Mouse (Mus musculus) megakaryocyte, embryonic 14.5 days (primary cell): ENCODE data around the gene Papola. TPM values are rescaled to one million over a fixed set of nuclear protein-coding genes. Genes with fewer than 3 reads are reported as not detected.
A peak's percentile ranks its signal among the peaks of the same experiment; 100 is the strongest.

Source experiments
- H3K27me3 ChIP-seq: replicated peaks from 2 replicates; pipeline ENCODE3; 2012; ENCODE audit warnings: inconsistent platforms
- H3K36me3 ChIP-seq: replicated peaks from 2 replicates; pipeline ENCODE3; 2012; ENCODE audit warnings: low read length, inconsistent platforms, mixed read lengths
- H3K4me1 ChIP-seq: 2 replicates; pipeline ENCODE4 v1.6.1; 2012; ENCODE audit warnings: inconsistent platforms
- H3K4me3 ChIP-seq: replicated peaks from 2 replicates; pipeline ENCODE3; 2012; ENCODE audit warnings: moderate library complexity, mild to moderate bottlenecking, inconsistent platforms
- H3K9me3 ChIP-seq: 2 replicates; pipeline ENCODE4 v1.6.1; 2012; ENCODE audit warnings: inconsistent platforms
- FLI1 ChIP-seq: IDR thresholded peaks from 2 replicates; pipeline ENCODE4 v1.6.1; 2012; ENCODE audit warnings: low read length, inconsistent platforms, mixed read lengths
- GATA1 ChIP-seq: IDR thresholded peaks from 3 replicates; pipeline ENCODE4 v1.6.1; 2012; ENCODE audit warnings: mixed read lengths, low read length, inconsistent platforms, borderline replicate concordance
- polyA plus RNA-seq: library from polyadenylated mRNA; stranded (reverse); fragments of >175 nt; gene quantifications from 2 replicates; pipeline ENCODE4 v1.2.3, GENCODE M21; 2012; ENCODE audit warnings: low replicate concordance; ENCODE audit not compliant: insufficient read depth

Gene Papola
- polyA plus RNA-seq, 1 experiment, result 73.1 TPM

DNA sequence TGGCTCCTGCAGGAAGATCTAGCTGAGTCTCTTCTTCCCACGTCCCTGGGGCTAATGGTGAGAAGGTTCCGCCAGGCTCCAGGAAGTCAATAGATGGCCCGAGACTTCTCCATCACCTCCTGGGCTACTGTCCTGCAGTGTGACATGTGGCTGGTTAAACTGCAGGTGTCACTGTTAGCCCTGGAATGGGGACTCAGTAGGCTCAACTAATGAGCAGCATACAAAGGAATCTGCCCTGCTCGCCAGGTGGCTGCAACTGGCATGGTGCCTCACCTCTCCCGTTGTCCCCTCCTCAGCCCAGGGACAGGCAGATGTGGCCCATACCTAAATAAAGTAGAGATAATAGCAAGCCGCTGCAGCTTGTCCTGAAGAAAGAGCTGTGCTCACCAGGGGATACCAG lies 70.1 kb downstream of the Papola start:
- TF ChIP-seq GATA1, result no peak
- no peak for TF ChIP-seq FLI1
- Histone ChIP-seq H3K4me1 (peaks cover 5% of the 10 kb centered on the region; the same call in 1 of the 2 replicates), H3K9me3 (no peaks in the 10 kb centered on the region), H3K36me3 (no peaks in the 10 kb centered on the region), H3K27me3 (peaks cover 8% of the 10 kb centered on the region), H3K4me3 (no peak overlapping the region)

- Histone ChIP-seq H3K4me1 (peaks cover 4% of the 10 kb centered on the region; the same call in 1 of the 2 replicates), H3K4me3 (no peak overlapping the region), H3K9me3 (peaks cover 15% of the 10 kb centered on the region), H3K36me3 (no peaks in the 10 kb centered on the region), H3K27me3 (peaks cover 13% of the 10 kb centered on the region)
- no peak for TF ChIP-seq GATA1
- no peak for TF ChIP-seq FLI1
Measured at GRCm38 (mm10) chr12:105857902-105858640, 73.6 kb downstream of the Papola start.

DNA sequence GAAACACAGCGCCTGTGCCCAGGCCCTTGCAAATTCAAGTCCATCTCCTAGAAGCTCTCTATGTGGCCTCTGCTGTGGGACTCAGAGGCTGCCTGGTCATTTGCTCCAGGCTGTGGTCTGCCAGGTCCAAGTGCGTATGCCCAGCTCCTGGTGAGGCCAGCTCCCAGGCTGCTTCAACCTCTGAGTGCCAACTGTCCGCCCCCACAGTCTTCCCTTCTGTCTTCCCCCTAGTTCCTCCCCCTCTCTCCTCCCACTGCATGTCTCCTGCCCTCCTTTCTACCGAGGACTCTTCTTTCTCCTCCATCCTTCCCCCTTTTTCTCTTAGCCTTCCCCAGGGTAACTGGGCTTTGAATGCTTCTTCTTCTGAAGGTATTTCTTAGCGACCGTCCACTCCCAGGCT lies 77.6 kb downstream of the Papola start:
- peaks cover 53% of the 10 kb centered on the region for H3K9me3 ChIP-seq
- TF ChIP-seq FLI1 (no peak), GATA1 (no peak)

DNA sequence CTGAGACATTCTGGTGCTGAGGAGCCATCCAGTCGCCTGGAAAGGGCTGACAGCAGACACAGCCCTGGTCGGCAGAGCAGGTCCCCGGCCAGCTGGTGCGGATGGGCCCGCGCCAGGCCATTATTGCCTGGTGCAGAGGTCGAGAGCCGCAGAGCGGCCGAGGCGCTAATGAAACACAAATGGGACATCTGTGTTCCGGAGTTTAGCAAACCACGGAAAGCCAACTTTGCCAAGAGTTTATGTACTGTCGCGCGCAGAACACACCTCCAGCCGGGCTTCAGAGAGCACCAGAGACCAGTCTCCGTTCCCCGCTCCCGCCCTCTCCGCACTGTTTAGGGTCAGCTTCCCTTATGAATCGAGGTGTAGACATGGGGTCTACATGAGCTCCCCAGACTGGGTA lies 78.1 kb downstream of the Papola start:
- H3K27me3 ChIP-seq, result peaks cover 8% of the 10 kb centered on the region
- no peak overlapping the region for H3K4me3 ChIP-seq
- no peaks in the 10 kb centered on the region for H3K4me1 ChIP-seq
- no peak for TF ChIP-seq FLI1
- no peak for TF ChIP-seq GATA1
- H3K9me3 ChIP-seq, result peaks cover 59% of the 10 kb centered on the region
- no peaks in the 10 kb centered on the region for H3K36me3 ChIP-seq

More for the DNA sequence above, 77.6 kb downstream of the Papola start:
- Histone ChIP-seq H3K36me3 (no peaks in the 10 kb centered on the region), H3K27me3 (peaks cover 8% of the 10 kb centered on the region), H3K4me1 (no peaks in the 10 kb centered on the region), H3K4me3 (no peak overlapping the region)

DNA sequence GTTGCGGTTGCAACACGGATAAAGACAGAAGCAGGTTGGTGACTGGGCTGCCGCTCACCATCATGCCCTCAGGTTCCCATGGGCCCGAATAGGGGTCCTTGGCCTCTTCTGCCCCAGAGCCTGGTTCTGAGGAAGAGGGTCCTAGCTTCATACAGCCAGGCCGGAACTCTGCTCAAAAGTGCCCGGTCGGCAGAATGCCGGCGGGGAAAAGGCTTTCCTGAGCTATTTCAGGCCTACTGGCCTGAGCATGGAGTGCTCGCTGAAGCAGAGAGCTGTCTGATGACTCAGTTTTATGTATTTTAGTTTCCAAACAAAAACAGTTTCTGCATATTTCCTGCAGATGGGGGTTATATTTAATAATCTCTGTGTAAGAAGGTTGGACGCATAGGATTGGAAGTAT lies 78.9 kb downstream of the Papola start:
- H3K36me3 ChIP-seq, result no peaks in the 10 kb centered on the region
- no peaks in the 10 kb centered on the region for H3K4me1 ChIP-seq
- H3K27me3 ChIP-seq, result peaks cover 13% of the 10 kb centered on the region
- peaks cover 65% of the 10 kb centered on the region for H3K9me3 ChIP-seq
- TF ChIP-seq GATA1, result no peak
- no peak for TF ChIP-seq FLI1
- no peak overlapping the region for H3K4me3 ChIP-seq

DNA sequence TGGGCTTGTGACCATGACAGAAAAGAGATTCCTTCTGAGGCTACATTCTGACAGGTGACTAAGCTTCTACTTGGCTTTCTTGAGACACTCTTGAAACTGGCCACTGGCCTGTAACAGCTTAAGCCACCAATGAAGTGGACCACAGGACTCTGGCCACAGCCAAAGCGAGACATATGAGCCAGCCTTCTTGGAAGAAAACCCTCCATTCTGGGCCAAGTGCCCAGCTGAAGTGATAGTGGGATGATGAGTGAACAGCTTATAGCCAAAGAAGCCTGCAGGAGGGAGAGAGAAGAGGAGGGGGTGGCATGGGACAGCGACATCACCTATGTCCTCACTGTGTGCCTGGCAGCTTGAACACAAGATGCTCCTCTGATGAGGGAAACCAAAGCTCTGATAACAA lies 83.2 kb downstream of the Papola start:
- no peaks in the 10 kb centered on the region for H3K36me3 ChIP-seq
- peaks cover 8% of the 10 kb centered on the region for H3K4me1 ChIP-seq
- TF ChIP-seq GATA1 (no peak), FLI1 (no peak)
- no peak overlapping the region for H3K4me3 ChIP-seq
- H3K9me3 ChIP-seq, result peaks cover 67% of the 10 kb centered on the region
- H3K27me3 ChIP-seq, result peaks cover 31% of the 10 kb centered on the region

DNA sequence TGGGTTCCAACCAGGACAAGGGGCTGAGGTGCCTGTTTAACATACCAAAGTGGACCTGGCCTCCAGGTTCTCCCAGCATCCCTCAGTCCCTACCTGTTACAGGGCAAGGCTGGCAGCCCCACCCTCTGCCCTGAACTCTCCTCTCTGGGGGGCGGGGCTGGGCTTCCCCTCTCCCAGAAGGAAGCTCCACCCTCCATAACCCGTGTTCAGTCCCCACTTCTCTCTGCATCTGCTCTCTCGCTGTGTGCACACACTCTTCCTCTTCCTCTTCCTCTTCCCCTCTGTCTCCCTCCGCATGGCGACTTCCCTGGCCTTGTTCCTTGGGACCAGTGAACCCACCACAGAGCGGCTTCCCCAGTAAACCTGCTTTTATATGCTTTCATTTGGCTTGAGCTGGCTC lies 84.7 kb downstream of the Papola start:
- Histone ChIP-seq H3K9me3 (peaks cover 59% of the 10 kb centered on the region), H3K27me3 (peaks cover 32% of the 10 kb centered on the region), H3K4me1 (peaks cover 8% of the 10 kb centered on the region), H3K4me3 (peak overlapping the region; percentile 80), H3K36me3 (no peaks in the 10 kb centered on the region)
- TF ChIP-seq FLI1 (no peak), GATA1 (no peak)

- Histone ChIP-seq H3K9me3 (peaks cover 60% of the 10 kb centered on the region), H3K27me3 (peaks cover 34% of the 10 kb centered on the region), H3K36me3 (no peaks in the 10 kb centered on the region), H3K4me3 (peak overlapping the region; percentile 80), H3K4me1 (peaks cover 8% of the 10 kb centered on the region)
- no peak for TF ChIP-seq GATA1
- no peak for TF ChIP-seq FLI1
Measured at GRCm38 (mm10) chr12:105869696-105870095, 85.2 kb downstream of the Papola start.

GRCm38 (mm10) chr12:105873283-105873682 lies 88.8 kb downstream of the Papola start:
- Histone ChIP-seq H3K27me3 (peaks cover 44% of the 10 kb centered on the region), H3K4me3 (no peak overlapping the region), H3K9me3 (peaks cover 27% of the 10 kb centered on the region), H3K36me3 (no peaks in the 10 kb centered on the region), H3K4me1 (peaks cover 13% of the 10 kb centered on the region)
- TF ChIP-seq GATA1 (no peak), FLI1 (no peak)

DNA sequence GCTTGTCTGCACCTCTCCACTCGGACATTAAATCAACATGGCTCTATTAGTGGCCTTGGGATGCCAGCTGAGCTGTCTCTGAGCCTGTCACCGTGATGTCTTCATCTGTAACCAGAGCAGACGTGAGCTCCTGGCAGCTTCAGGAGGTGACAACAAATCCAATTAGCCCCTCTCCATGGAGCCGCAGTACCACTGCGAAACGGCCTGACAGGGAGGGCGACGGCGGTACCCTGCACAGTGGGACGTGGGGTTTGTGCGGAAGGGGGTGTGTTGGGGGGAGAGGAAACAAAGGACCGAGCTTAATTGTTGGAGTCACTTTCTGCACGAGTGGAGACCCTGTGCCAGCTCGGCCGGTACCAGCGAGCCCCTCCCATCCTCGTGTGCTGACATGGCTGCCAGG lies 90.6 kb downstream of the Papola start:
- Histone ChIP-seq H3K4me1 (0 out of 2 replicates have a peak, but pooled peaks cover 5% of the 10 kb centered on the region), H3K36me3 (no peaks in the 10 kb centered on the region), H3K9me3 (peaks cover 24% of the 10 kb centered on the region), H3K4me3 (no peak overlapping the region), H3K27me3 (peaks cover 35% of the 10 kb centered on the region)
- TF ChIP-seq GATA1 (no peak), FLI1 (no peak)
